Mouse (Mus musculus): ENCODE measurements at regions not wholly inside any gene's neighbourhood (a gene's known extent, or its start where the extent isn't known, plus 50 kb on each side); places are given as distances from the start of the nearest gene placed in this dataset.

- 0 out of 2 replicates have a peak, but pooled peaks have one; percentile 20 for TF ChIP-seq CTCF (IDR thresholded peaks at IDR 0.05; ENCODE audit: borderline replicate concordance, control insufficient read depth, extremely low read depth, insufficient read depth, low read length, poor library complexity)
- no peak for TF ChIP-seq POLR2A (IDR thresholded peaks at IDR 0.05; ENCODE audit: control insufficient read depth, extremely low read depth, insufficient read depth, low read length, poor library complexity)
Measured at GRCm38 (mm10) chr19:44655719-44656118, 93.1 kb downstream of the Hif1an start.
